In genomic region chr9:103424869-103425268, GRCm38 (mm10) we compare ENCODE assay signal across 14 mouse cellular contexts. TPM values are rescaled to one million over a fixed set of nuclear protein-coding genes. Genes with fewer than 3 reads are reported as not detected.
A peak's percentile ranks its signal among the peaks of the same experiment; 100 is the strongest.
DNase-seq lines count a peak whose midpoint lies in the region; ATAC-seq and TF ChIP-seq lines count a peak whose summit lies in the region.
"Had no signal": no experiment of that assay in that cellular context is flagged by ENCODE, and none has a peak within 500 bp of the region (broad histone marks: within the 10 kb centered on the region; RNA-seq: fewer than 3 reads in every experiment).

No protein-coding gene starts in this region.

- DNase-seq in heart, postnatal 0 days (ENCODE audit: low spot score), result no peak
- DNase-seq in heart, embryonic 10.5 days (ENCODE audit: low spot score), result no peak
- DNase-seq in c-Kit-positive CD71-negative TER-119-negative erythroid progenitor cells, embryonic 14.5 days (ENCODE audit: low read depth), result peak; percentile 53
- DNase-seq in thymus, postnatal 25 days, result peak; percentile 75
- DNase-seq in forebrain, embryonic 11.5 days (ENCODE audit: low spot score), result no peak
- DNase-seq in left cerebral cortex, adult 11 months (ENCODE audit: low spot score), result no peak
- DNase-seq: lung, embryonic 14.5 days; retina, postnatal 1 day had no signal

- H3K27me3 ChIP-seq in heart, postnatal 0 days (ENCODE audit: control insufficient read depth, insufficient read depth, low read length), result no peaks in the 10 kb centered on the region
- no peaks in the 10 kb centered on the region for H3K27me3 ChIP-seq in heart, embryonic 10.5 days (ENCODE audit: insufficient read depth, poor library complexity, severe bottlenecking)
- no peaks in the 10 kb centered on the region for H3K27me3 ChIP-seq in kidney, embryonic 15.5 days
- no peaks in the 10 kb centered on the region for H3K27me3 ChIP-seq in forebrain, embryonic 11.5 days (ENCODE audit: control insufficient read depth, insufficient read depth, low read length)
- H3K27me3 ChIP-seq: forebrain, embryonic 13.5 days had no signal

- 60% methylated on average over 11 of the region's 11 CpGs for WGBS in heart, postnatal 0 days
- WGBS in heart, embryonic 10.5 days, result 63% methylated on average over 11 of the region's 11 CpGs
- 68% methylated on average over 11 of the region's 11 CpGs for WGBS in kidney, embryonic 15.5 days
- 79% methylated on average over 11 of the region's 11 CpGs for WGBS in forebrain, embryonic 11.5 days

- H3K4me2 ChIP-seq in heart, postnatal 0 days (ENCODE audit: low read depth, low read length), result peak overlapping the region; percentile 26; the same call in 1 of the 2 replicates
- H3K4me2 ChIP-seq in kidney, embryonic 15.5 days, result no peak overlapping the region
- H3K4me2 ChIP-seq in forebrain, embryonic 11.5 days (ENCODE audit: low read depth, low read length, severe bottlenecking), result no peak overlapping the region
- H3K4me2 ChIP-seq: forebrain, embryonic 13.5 days; lung, embryonic 14.5 days had no signal

- no peak overlapping the region; the same call in 1 of the 2 replicates for H3K4me3 ChIP-seq in heart, postnatal 0 days (ENCODE audit: low read depth, low read length)
- no peak overlapping the region for H3K4me3 ChIP-seq in heart, embryonic 10.5 days
- no peak overlapping the region for H3K4me3 ChIP-seq in kidney, embryonic 15.5 days (replicated peaks)
- H3K4me3 ChIP-seq in forebrain, embryonic 11.5 days (ENCODE audit: low read depth, low read length), result no peak overlapping the region
- H3K4me3 ChIP-seq: embryonic facial prominence, embryonic 10.5 days; forebrain, embryonic 13.5 days; myocyte had no signal

- no peaks in the 10 kb centered on the region for H3K9me3 ChIP-seq in heart, postnatal 0 days (replicated peaks; ENCODE audit: control insufficient read depth, low read length)
- no peaks in the 10 kb centered on the region for H3K9me3 ChIP-seq in heart, embryonic 10.5 days
- H3K9me3 ChIP-seq in kidney, embryonic 15.5 days (replicated peaks), result no peaks in the 10 kb centered on the region
- H3K9me3 ChIP-seq in forebrain, embryonic 11.5 days (ENCODE audit: control insufficient read depth, low read length), result no peaks in the 10 kb centered on the region
- H3K9me3 ChIP-seq: embryonic facial prominence, embryonic 10.5 days; forebrain, embryonic 13.5 days had no signal

- no peak for TF ChIP-seq CTCF in heart, postnatal 0 days (IDR thresholded peaks at IDR 0.05; ENCODE audit: low read depth)

- TF ChIP-seq EP300 in heart, postnatal 0 days (IDR thresholded peaks at IDR 0.05; ENCODE audit: low read depth), result no peak

- no peaks in the 10 kb centered on the region for H3K36me3 ChIP-seq in heart, postnatal 0 days (replicated peaks; ENCODE audit: control insufficient read depth, insufficient read depth, low read length)
- no peaks in the 10 kb centered on the region for H3K36me3 ChIP-seq in heart, embryonic 10.5 days
- no peaks in the 10 kb centered on the region for H3K36me3 ChIP-seq in kidney, embryonic 15.5 days
- no peaks in the 10 kb centered on the region for H3K36me3 ChIP-seq in forebrain, embryonic 11.5 days (ENCODE audit: control insufficient read depth, insufficient read depth, low read length)
- H3K36me3 ChIP-seq: embryonic facial prominence, embryonic 10.5 days had no signal

- H3K27ac ChIP-seq in heart, postnatal 0 days (ENCODE audit: low read depth), result no peak overlapping the region; the same call in 1 of the 2 replicates
- no peak overlapping the region for H3K27ac ChIP-seq in heart, embryonic 10.5 days
- no peak overlapping the region for H3K27ac ChIP-seq in kidney, embryonic 15.5 days
- no peak overlapping the region for H3K27ac ChIP-seq in forebrain, embryonic 11.5 days (ENCODE audit: low read depth, low read length)
- H3K27ac ChIP-seq: embryonic facial prominence, embryonic 10.5 days; forebrain, embryonic 13.5 days had no signal

- H3K4me1 ChIP-seq in heart, postnatal 0 days (ENCODE audit: control insufficient read depth, insufficient read depth), result peaks cover 5% of the 10 kb centered on the region; the same call in 1 of the 2 replicates
- peaks cover 14% of the 10 kb centered on the region for H3K4me1 ChIP-seq in heart, embryonic 10.5 days
- H3K4me1 ChIP-seq in kidney, embryonic 15.5 days, result no peaks in the 10 kb centered on the region
- H3K4me1 ChIP-seq in forebrain, embryonic 11.5 days (replicated peaks; ENCODE audit: control insufficient read depth, insufficient read depth, low read length), result peaks cover 4% of the 10 kb centered on the region; the same call in 1 of the 2 replicates

- no peak for ATAC-seq in heart, postnatal 0 days (ENCODE audit: insufficient read depth, low read depth)
- peak; percentile 49; the same call in 1 of the 2 replicates for ATAC-seq in monocyte, adult 5-6 weeks (replicated peaks; ENCODE audit: insufficient number of reproducible peaks, low FRiP score, low TSS enrichment, poor library complexity, severe bottlenecking)
- ATAC-seq in kidney, embryonic 15.5 days (replicated peaks; ENCODE audit: low FRiP score), result no peak
- no peak for ATAC-seq in forebrain, embryonic 11.5 days (replicated peaks; ENCODE audit: low FRiP score)
- ATAC-seq: forebrain, embryonic 13.5 days had no signal

- H3K9ac ChIP-seq in heart, postnatal 0 days (replicated peaks; ENCODE audit: low read depth, low read length), result no peak overlapping the region
- H3K9ac ChIP-seq in kidney, embryonic 15.5 days, result no peak overlapping the region
- no peak overlapping the region for H3K9ac ChIP-seq in forebrain, embryonic 11.5 days (ENCODE audit: low read length)
- H3K9ac ChIP-seq: forebrain, embryonic 13.5 days; lung, embryonic 14.5 days had no signal

RNA-seq across cellular contexts. Expression of gene Bfsp2, which starts 55.4 kb away (rescaled TPM):
- not detected in 2 replicates for total RNA-seq in heart, postnatal 0 days (2014; rRNA removed; ENCODE audit: low replicate concordance)
- polyA plus RNA-seq in heart, postnatal 0 days (2015; fragmentation: Nextera tagmentation; extraction: Ambion mirVana), result 1.7 and 2.3 TPM in 2 replicates
- 0.39 and 0.74 TPM in 2 replicates for polyA plus RNA-seq in heart, embryonic 10.5 days (2016; fragmentation: Nextera tagmentation; extraction: Ambion mirVana)
- 3.0 TPM in 2 of 3 replicates, not detected in the other for total RNA-seq in monocyte, adult 5-6 weeks (2017)
- polyA plus RNA-seq in kidney, embryonic 15.5 days (2015; fragmentation: Nextera tagmentation; extraction: Ambion mirVana), result 0.27 and 0.37 TPM in 2 replicates
- polyA plus RNA-seq in forebrain, embryonic 11.5 days (2014; fragmentation: Nextera tagmentation; extraction: Ambion mirVana), result 0.65 and 1.8 TPM in 2 replicates
- polyA plus RNA-seq: gonadal fat pad, adult 2 months had no signal

RNA-seq across cellular contexts. Expression of gene Cdv3, which starts 59.2 kb away (rescaled TPM):
- total RNA-seq in heart, postnatal 0 days (2014; rRNA removed; ENCODE audit: low replicate concordance), result 81.1 and 152 TPM in 2 replicates
- polyA plus RNA-seq in heart, postnatal 0 days (2015; fragmentation: Nextera tagmentation; extraction: Ambion mirVana), result 55.7 and 63.0 TPM in 2 replicates
- 116 and 128 TPM in 2 replicates for polyA plus RNA-seq in heart, embryonic 10.5 days (2016; fragmentation: Nextera tagmentation; extraction: Ambion mirVana)
- 141 to 176 TPM (median 159 TPM) in 3 replicates for total RNA-seq in monocyte, adult 5-6 weeks (2017)
- polyA plus RNA-seq in kidney, embryonic 15.5 days (2015; fragmentation: Nextera tagmentation; extraction: Ambion mirVana), result 110 and 144 TPM in 2 replicates
- polyA plus RNA-seq in forebrain, embryonic 11.5 days (2014; fragmentation: Nextera tagmentation; extraction: Ambion mirVana), result 150 and 153 TPM in 2 replicates

Comparison
In these comparisons a context has a peak if more than half of its experiments do, and no peak if none do; other contexts are left out.
1. DNase-seq: peak in c-Kit-positive CD71-negative TER-119-negative erythroid progenitor cells, embryonic 14.5 days (single experiment) and thymus, postnatal 25 days (single experiment); none in heart, postnatal 0 days (single experiment), heart, embryonic 10.5 days (single experiment), forebrain, embryonic 11.5 days (single experiment) and left cerebral cortex, adult 11 months (single experiment).